ENCODE assay signal across 8 mouse cellular contexts in the genomic region with DNA sequence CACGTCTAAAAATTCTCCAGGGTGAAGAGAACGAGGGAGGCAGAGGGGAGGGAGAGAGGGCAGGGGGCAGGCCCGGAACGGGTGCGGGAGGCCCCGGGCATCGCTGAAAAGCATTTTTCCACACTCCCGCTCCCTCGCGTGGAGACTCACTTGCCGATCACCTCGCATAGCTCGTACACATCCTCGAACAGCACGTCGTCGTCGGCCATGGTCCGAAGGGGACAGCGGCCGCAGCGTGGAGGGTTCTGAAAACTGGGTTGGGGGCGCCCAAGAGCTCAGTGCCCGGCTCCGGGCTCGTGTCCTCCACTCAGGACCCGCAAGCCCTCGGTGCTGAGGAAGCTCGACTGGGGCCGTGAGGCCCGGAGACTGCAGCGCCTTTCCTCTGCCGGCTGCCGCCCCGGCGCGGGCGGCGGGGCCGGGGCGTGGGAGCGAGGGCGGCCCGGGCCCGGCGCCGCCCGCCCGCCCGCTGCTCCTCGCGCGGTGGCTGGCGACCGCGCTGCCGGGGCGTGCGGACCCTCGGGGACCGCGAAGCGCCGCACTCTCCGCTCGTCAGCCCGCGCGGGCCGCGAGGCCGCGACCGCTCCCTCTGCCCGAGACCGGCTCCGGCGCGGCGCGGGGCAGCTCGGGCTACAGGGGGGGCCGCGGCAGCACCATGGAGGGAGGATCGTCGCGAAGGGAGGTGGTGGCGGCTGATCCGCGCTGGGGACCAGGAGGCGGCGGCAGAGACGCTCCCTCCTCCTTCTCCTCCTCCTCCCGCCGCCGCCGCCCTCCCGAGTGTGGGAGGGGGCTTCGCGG. TPM values are rescaled to one million over a fixed set of nuclear protein-coding genes. Genes with fewer than 3 reads are reported as not detected.
DNase-seq lines count a peak whose midpoint lies in the region; ATAC-seq lines count a peak whose summit lies in the region.

No protein-coding gene starts in this region.

- peak; percentile 16 to 24 for DNase-seq in lung, adult 18-20 months
- DNase-seq in lung, postnatal 25 days (ENCODE audit: low spot score): no peak
- DNase-seq in cerebellum, postnatal 36 days: peak; percentile 42 to 50
- DNase-seq in gastrocnemius, postnatal 10 days: peak; percentile 23

- peak overlapping the region; percentile 81 for H3K9ac ChIP-seq in intestine, embryonic 16.5 days (ENCODE audit: low read depth, low read length)
- H3K9ac ChIP-seq in limb, embryonic 13.5 days: peak overlapping the region; percentile 80
- peak overlapping the region; percentile 90 for H3K9ac ChIP-seq in midbrain, embryonic 15.5 days
- peak overlapping the region; percentile 54 for H3K9ac ChIP-seq in stomach, embryonic 15.5 days

- ATAC-seq in intestine, embryonic 16.5 days: peak; percentile 83
- peak; percentile 68 for ATAC-seq in limb, embryonic 13.5 days (ENCODE audit: low FRiP score, low read depth)
- ATAC-seq in midbrain, embryonic 15.5 days (replicated peaks): peak; percentile 78
- ATAC-seq in stomach, embryonic 15.5 days (ENCODE audit: insufficient read depth, low FRiP score, low read depth): peak; percentile 49

- H3K36me3 ChIP-seq in intestine, embryonic 16.5 days (ENCODE audit: control insufficient read depth, insufficient read depth, low read length): no peaks in the 10 kb centered on the region
- no peaks in the 10 kb centered on the region for H3K36me3 ChIP-seq in limb, embryonic 13.5 days
- no peaks in the 10 kb centered on the region for H3K36me3 ChIP-seq in midbrain, embryonic 15.5 days (replicated peaks)
- no peaks in the 10 kb centered on the region for H3K36me3 ChIP-seq in stomach, embryonic 15.5 days

- H3K27ac ChIP-seq in intestine, embryonic 16.5 days (ENCODE audit: low read length): peak overlapping the region; percentile 75
- H3K27ac ChIP-seq in limb, embryonic 13.5 days: peak overlapping the region; percentile 82
- peak overlapping the region; percentile 94 for H3K27ac ChIP-seq in midbrain, embryonic 15.5 days
- H3K27ac ChIP-seq in stomach, embryonic 15.5 days: peak overlapping the region; percentile 83

- peak overlapping the region; percentile 49 for H3K4me2 ChIP-seq in intestine, embryonic 16.5 days (ENCODE audit: low read depth, low read length)
- H3K4me2 ChIP-seq in limb, embryonic 13.5 days (replicated peaks): peak overlapping the region; percentile 61
- peak overlapping the region; percentile 43; the same call in 1 of the 2 replicates for H3K4me2 ChIP-seq in midbrain, embryonic 15.5 days
- H3K4me2 ChIP-seq in stomach, embryonic 15.5 days: peak overlapping the region; percentile 47

- no peaks in the 10 kb centered on the region for H3K4me1 ChIP-seq in intestine, embryonic 16.5 days (ENCODE audit: control insufficient read depth, insufficient read depth, low read length)
- no peaks in the 10 kb centered on the region for H3K4me1 ChIP-seq in limb, embryonic 13.5 days
- no peaks in the 10 kb centered on the region for H3K4me1 ChIP-seq in midbrain, embryonic 15.5 days
- H3K4me1 ChIP-seq in stomach, embryonic 15.5 days: no peaks in the 10 kb centered on the region

- no peaks in the 10 kb centered on the region for H3K9me3 ChIP-seq in intestine, embryonic 16.5 days (ENCODE audit: control insufficient read depth, low read length)
- H3K9me3 ChIP-seq in limb, embryonic 13.5 days: no peaks in the 10 kb centered on the region
- no peaks in the 10 kb centered on the region for H3K9me3 ChIP-seq in midbrain, embryonic 15.5 days
- H3K9me3 ChIP-seq in stomach, embryonic 15.5 days: no peaks in the 10 kb centered on the region

- H3K4me3 ChIP-seq in intestine, embryonic 16.5 days (ENCODE audit: low read length): peak overlapping the region; percentile 67
- H3K4me3 ChIP-seq in limb, embryonic 13.5 days: peak overlapping the region; percentile 60
- peak overlapping the region; percentile 66 for H3K4me3 ChIP-seq in midbrain, embryonic 15.5 days
- H3K4me3 ChIP-seq in stomach, embryonic 15.5 days (replicated peaks): peak overlapping the region; percentile 55

- H3K27me3 ChIP-seq in intestine, embryonic 16.5 days (replicated peaks; ENCODE audit: control insufficient read depth, insufficient read depth, low read length): no peaks in the 10 kb centered on the region
- H3K27me3 ChIP-seq in limb, embryonic 13.5 days: no peaks in the 10 kb centered on the region
- no peaks in the 10 kb centered on the region for H3K27me3 ChIP-seq in midbrain, embryonic 15.5 days (replicated peaks)
- no peaks in the 10 kb centered on the region for H3K27me3 ChIP-seq in stomach, embryonic 15.5 days (replicated peaks)

- WGBS in intestine, embryonic 16.5 days: 15% methylated on average over 61 of the region's 100 CpGs
- WGBS in limb, embryonic 13.5 days: 27% methylated on average over 56 of the region's 100 CpGs
- WGBS in midbrain, embryonic 15.5 days: 33% methylated on average over 71 of the region's 100 CpGs
- 22% methylated on average over 59 of the region's 100 CpGs for WGBS in stomach, embryonic 15.5 days

RNA-seq across cellular contexts. Expression of a gene that starts 5.1 kb away (rescaled TPM):
- total RNA-seq in gastrocnemius, postnatal 10 days (2021): 10 to 100 TPM; 26.3 to 37.7 TPM
- polyA plus RNA-seq in intestine, embryonic 16.5 days (2015; fragmentation: Nextera tagmentation; extraction: Ambion mirVana): 8.9 and 10.1 TPM in 2 replicates
- 20.4 and 20.6 TPM in 2 replicates for polyA plus RNA-seq in limb, embryonic 13.5 days (2015; fragmentation: Nextera tagmentation; extraction: Ambion mirVana)
- polyA plus RNA-seq in midbrain, embryonic 15.5 days (2015; fragmentation: Nextera tagmentation; extraction: Ambion mirVana): 71.1 and 71.5 TPM in 2 replicates
- polyA plus RNA-seq in stomach, embryonic 15.5 days (2015; fragmentation: Nextera tagmentation; extraction: Ambion mirVana): 16.4 and 17.5 TPM in 2 replicates
